Mouse (Mus musculus) neutrophil, adult 59 days (primary cell): Measurements from ENCODE around the gene Bcap29. TPM values are rescaled to one million over a fixed set of nuclear protein-coding genes. Genes with fewer than 3 reads are reported as not detected.

Source experiments
- total RNA-seq, 2 experiments: library from RNA; stranded (reverse); gene quantifications; 1 replicate in 1 of 2; 2 replicates in 1 of 2; pipeline ENCODE4 v1.2.4; 2023

Gene Bcap29
- total RNA-seq, result 10 to 100 TPM in 1 of 2 experiments, 1 to 10 TPM in 1; 8.9 to 10.2 TPM

DNA sequence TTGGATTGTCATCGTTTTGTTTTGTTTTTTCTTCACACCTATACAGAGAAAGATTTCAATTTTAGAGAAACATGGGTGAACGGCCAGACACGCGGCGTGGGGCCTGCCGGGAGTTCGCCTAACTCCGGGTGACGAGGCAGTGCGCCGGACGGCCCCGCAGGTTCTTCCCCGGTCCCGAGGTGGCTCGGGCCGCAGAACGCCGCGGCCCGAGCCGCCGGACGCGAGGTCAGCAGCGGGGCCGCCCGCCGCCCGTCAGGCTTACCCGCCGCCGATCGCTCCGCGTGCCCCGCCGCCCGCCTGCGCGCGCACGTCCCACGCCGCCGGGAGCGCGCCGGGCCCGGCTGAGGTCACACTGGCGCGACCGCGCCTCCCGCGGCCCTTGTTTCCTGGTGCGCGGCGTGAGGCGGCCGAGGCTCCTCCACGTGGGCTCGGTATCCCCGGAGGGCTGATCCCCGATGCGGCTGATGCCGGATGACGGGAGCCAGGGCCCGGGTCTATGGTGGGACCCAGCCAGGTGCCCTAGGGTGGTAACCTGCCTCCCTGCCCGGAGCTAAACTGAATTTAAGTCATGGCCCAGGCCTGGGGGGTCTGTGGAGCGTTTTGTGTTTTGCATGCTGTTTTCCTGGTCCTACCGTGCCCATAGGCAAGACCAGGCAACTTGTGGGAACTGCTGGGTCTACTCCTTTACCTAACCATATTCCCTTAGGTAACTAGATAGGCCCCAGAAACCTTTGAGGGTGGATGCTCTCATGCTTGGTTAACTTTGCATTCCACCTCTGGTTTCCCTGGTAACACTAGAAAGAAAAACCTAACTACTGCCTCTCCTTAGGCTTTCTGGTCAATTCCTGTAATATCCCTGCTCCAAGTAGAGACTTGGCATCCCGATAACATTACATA, at the start of gene Bcap29:
Gene Bcap29, minus strand, starts transcription at position 316 of the 897 bp plus-strand sequence.

GRCm38 (mm10) chr12:31654197-31654964, 19.9 kb upstream of the Bcap29 start, which contains the start of the genes Dus4l and Cog5:
Gene Dus4l, minus strand, starts transcription at chr12:31654826.
Gene Cog5, plus strand, starts transcription at chr12:31654869.

Other genes starting within 250 kb of the Bcap29 start
- under 1 TPM; 0.46 to 0.58 TPM for gene Slc26a3, start 243.8 kb downstream of the Bcap29 start, total RNA-seq
- 10 to 100 TPM; 15.0 to 19.7 TPM for gene Cbll1, start 135.0 kb downstream of the Bcap29 start, total RNA-seq
- not detected for gene Slc26a4, start 74.7 kb downstream of the Bcap29 start, total RNA-seq
- gene Dus4l, start 20.2 kb upstream of the Bcap29 start, total RNA-seq, result 1 to 10 TPM; 1.3 to 3.4 TPM
- 10 to 100 TPM; 28.1 to 30.1 TPM for gene Cog5, start 20.2 kb upstream of the Bcap29 start, total RNA-seq
- not detected for gene Gpr22, start 79.3 kb upstream of the Bcap29 start, total RNA-seq